Mouse (Mus musculus) small intestine, adult 10 weeks (tissue): ENCODE results near the gene Rbfox3. TPM values are rescaled to one million over a fixed set of nuclear protein-coding genes. Genes with fewer than 3 reads are reported as not detected.

Experiments used
- polyA plus RNA-seq: library from polyadenylated mRNA; stranded (reverse); fragments of 350-450 nt; fragmentation: Illumina TruSeq; extraction: RNeasy Lipid Tissue Mini Kit (QIAGEN cat#74804); gene quantifications from one replicate; pipeline ENCODE4 v1.2.3, GENCODE M21; 2014; ENCODE audit warnings: low replicate concordance

Gene Rbfox3
- polyA plus RNA-seq, result 0.48 TPM

DNA sequence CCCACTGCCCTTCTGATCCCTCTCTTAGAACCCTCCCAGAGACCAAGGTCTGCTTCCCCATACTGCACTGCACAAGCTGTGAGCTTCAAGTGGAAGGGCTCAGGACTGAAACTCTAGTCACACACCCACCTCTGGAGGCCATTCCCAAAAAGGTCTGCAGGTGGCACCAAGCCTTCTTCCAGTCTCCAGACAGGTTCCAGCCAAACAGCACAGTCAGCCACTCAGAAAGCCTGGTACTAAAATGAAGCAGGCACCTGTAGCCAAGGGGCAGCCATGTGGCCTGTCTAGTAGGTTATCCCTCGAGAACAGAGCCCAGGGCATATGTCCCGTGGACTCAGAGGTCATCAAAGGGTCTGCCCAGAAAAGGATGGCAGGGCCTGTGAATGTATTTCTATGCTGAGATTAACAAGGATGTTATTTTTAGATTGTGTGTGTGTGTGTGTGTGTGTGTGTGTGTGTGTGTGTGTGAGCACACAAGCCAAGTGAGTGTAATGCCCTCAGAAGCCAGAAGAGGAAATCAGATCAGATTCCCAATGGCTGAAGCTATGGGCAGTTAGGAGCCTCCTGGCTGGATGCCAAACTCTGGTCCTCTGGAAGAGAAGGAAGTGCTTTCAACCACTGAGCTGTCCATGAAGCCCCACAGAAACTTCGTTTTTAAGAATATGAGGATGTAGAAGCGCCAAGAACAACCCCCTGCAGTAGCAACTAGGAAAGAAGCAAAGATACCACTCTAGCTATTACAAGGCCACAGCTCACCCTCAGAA, at the start of gene Rbfox3:
TSS of gene Rbfox3 (minus strand) at position 291 of the 764 bp plus-strand sequence.

DNA sequence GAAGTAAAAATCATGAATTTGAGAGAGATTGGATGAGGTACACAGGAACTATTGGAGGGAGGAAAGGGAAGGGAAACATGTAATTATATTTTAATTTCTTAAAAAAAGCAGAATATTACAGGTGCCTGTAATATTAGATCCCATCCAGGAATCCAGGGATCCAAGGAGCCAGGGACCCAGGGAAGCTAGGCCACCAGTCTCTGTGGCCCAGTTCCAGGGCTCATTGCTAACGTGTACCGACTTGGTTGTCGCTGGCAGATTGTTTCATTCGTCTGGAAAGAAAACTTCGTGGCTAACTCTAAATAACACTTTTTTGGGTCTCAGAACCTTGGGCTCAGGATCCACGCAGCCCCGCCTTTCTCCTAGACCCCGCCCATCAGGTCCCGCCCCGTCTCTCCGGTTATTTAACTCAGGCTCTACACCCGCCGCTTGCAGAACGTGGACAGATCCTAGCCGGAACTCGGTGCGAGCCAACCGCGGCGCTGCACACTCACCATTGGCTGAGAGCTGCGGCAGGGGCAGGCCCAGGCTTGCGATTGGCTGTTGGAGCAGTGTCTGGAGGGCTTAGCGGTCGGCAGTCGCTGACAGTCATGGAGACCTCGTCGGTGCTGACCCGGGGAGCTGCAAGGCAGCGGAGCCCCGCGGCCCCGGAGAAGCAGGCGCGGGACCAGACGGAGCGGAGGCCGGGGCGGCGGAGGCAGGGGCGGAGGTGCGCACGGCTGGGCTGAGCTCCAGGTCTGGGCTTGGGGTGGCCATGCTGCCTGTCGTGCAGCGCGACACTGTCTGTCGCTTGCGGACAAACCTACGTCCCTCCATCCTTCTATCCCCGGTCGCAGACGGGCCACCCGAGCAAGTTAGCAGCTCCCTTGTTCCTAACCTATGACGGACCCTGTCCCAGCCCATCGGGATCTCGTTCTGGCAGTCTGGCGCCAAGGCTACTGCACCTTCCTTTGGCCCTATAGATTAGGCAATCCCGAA, 434.7 kb downstream of the Rbfox3 start, which contains the start of gene Engase:
TSS of gene Engase (plus strand) at position 434 of the 978 bp plus-strand sequence.

Other genes with a start within 250 kb of the Rbfox3 start
- gene Enpp7, start 76.6 kb upstream of the Rbfox3 start, polyA plus RNA-seq, result 1.9 TPM
- gene Cbx2, start 111.4 kb upstream of the Rbfox3 start, polyA plus RNA-seq, result 0.22 TPM
- 1.0 TPM for gene Cbx8, start 129.4 kb upstream of the Rbfox3 start, polyA plus RNA-seq
- 3.2 TPM for gene Cbx4, start 174.6 kb upstream of the Rbfox3 start, polyA plus RNA-seq